Mouse (Mus musculus) stomach, embryonic 14.5 days (tissue): ENCODE results near the gene Nfix. TPM values are rescaled to one million over a fixed set of nuclear protein-coding genes. Genes with fewer than 3 reads are reported as not detected.

Source experiments
- ATAC-seq: fragments of 200-750 bp; cut with Nextera tagmentation; 2 replicates; pipeline ENCODE4 v1.8.0; 2017; ENCODE audit warnings: low read depth, moderate TSS enrichment; ENCODE audit not compliant: insufficient number of reproducible peaks, insufficient read depth, low FRiP score
- H3K27ac ChIP-seq: fragments of 300-500 bp; sonication (generic); 2 replicates; pipeline ENCODE4 v1.5.1; 2014; ENCODE audit warnings: mild to moderate bottlenecking, low read length, moderate library complexity, mixed read lengths
- H3K27me3 ChIP-seq: fragments of 300-500 bp; sonication (generic); 2 replicates; pipeline ENCODE4 v1.6.1; 2014; ENCODE audit warnings: low read length, control low read depth, mixed read lengths; ENCODE audit not compliant: control insufficient read depth, insufficient read depth
- H3K36me3 ChIP-seq: fragments of 300-500 bp; sonication (generic); 2 replicates; pipeline ENCODE4 v1.6.1; 2014; ENCODE audit warnings: mild to moderate bottlenecking, control low read depth, low read length, moderate library complexity, mixed read lengths; ENCODE audit not compliant: control insufficient read depth, insufficient read depth
- H3K4me1 ChIP-seq: fragments of 300-500 bp; sonication (generic); 2 replicates; pipeline ENCODE4 v1.6.1; 2014; ENCODE audit warnings: low read length, control low read depth, mixed read lengths; ENCODE audit not compliant: control insufficient read depth, insufficient read depth
- H3K4me2 ChIP-seq: fragments of 300-500 bp; sonication (generic); replicated peaks from 2 replicates; pipeline ENCODE4 v1.6.1; 2014; ENCODE audit warnings: low read depth, low read length, control low read depth
- H3K4me3 ChIP-seq: fragments of 300-500 bp; sonication (generic); 2 replicates; pipeline ENCODE4 v1.5.1; 2014; ENCODE audit warnings: low read depth, low read length, control low read depth
- H3K9ac ChIP-seq: fragments of 300-500 bp; sonication (generic); replicated peaks from 2 replicates; pipeline ENCODE4 v1.6.1; 2014; ENCODE audit warnings: low read depth, mild to moderate bottlenecking, control low read depth, low read length, moderate library complexity, mixed read lengths
- H3K9me3 ChIP-seq: fragments of 300-500 bp; sonication (generic); 2 replicates; pipeline ENCODE4 v1.6.1; 2016; ENCODE audit warnings: low read depth, low read length, control low read depth; ENCODE audit not compliant: control insufficient read depth
- WGBS: fragments of 180-500 bp; shearing (Covaris S2); extraction: QIAGEN DNeasy Blood & Tissue Kit; methylation state at CpG from one replicate; pipeline ENCODE4 v1.1.7; 2014; 5-methylcytosine and 5-hydroxymethylcytosine counted together
- polyA plus RNA-seq: library from polyadenylated mRNA; unstranded; fragments of >200 nt; fragmentation: Nextera tagmentation; extraction: Ambion mirVana; gene quantifications from 2 replicates; pipeline ENCODE4 v1.2.1, GENCODE M21; 2014

The Nfix gene
- polyA plus RNA-seq, 1 experiment from 2014 or later = 37.8 TPM

DNA sequence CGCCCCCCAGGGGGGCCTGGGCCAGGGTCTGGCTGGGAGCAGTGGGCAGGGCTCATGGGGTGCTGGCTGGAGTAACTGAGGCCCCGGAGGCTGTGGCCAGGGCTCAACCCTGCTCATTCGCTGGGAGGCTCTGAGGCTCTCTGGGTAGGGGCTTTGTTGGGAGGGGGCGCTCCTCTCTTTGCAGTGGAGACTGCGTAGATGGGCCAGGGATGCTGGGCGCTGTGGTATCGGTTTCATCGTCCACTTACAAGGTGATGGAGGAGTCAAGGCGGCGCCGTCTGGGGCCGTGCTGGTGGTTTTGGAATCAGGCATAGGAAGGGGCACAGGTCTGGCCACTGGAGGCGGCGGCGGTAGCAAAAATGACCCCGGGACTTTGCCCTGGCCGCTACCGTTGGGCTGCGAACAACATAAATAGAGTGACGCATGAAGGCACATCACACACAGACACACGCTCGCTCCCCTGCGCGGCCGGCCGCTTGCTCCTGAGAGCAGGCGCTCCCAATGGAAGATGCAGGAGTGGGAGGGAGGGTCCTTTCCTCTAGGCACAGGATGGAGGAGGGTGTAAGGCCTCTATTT, 84.2 kb downstream of the Nfix start:
- Histone ChIP-seq H3K27me3 (peaks cover 2% of the 10 kb centered on the region; the same call in 1 of the 2 replicates), H3K27ac (no peak overlapping the region), H3K9me3 (no peaks in the 10 kb centered on the region), H3K4me1 (peaks cover 31% of the 10 kb centered on the region), H3K36me3 (peaks cover 43% of the 10 kb centered on the region), H3K4me3 (no peak overlapping the region), H3K4me2 (no peak overlapping the region), H3K9ac (no peak overlapping the region)
- ATAC-seq = no peak
- WGBS = 23% methylated on average over 27 of the region's 27 CpGs

DNA sequence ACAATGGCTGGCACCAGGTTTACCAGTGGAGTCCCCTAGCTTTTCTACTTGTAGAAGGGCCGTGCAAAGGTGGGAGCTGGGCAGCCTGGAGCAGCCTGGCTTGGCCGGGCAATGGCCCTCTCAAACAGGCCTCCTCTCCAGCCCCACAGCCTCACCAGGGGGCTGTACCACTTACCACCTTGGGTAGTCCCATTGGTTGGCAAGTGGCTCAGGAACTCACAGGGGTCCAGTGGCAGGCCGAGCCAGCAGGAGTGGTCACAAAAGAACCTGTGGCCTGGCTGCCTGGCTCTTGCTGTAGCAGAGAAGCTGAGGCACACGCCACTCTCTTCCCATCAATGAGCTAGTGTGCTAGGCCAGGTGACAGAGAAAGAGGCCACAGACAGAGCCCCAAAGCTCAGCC, 86.0 kb downstream of the Nfix start:
- 77% methylated on average over 4 of the region's 4 CpGs for WGBS

DNA sequence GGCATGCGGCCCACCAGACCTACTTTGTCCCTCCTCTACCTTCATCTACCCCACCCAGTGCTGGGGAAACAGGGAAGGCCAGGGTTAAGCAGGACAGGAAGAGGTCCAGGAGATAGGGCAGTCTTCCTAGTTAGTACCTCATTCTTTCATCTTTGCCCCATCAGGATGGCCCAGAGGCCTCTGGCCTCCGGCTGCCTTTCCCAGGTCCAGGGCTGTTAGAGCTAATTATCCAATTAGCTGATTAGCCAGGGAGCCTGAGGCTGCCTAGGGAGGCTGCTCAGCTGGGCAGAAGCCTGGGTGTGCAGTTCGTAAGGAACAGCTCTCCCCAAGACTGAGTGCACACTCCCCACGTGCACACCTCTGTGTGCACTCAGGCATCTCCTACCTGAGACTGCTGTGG, 86.8 kb downstream of the Nfix start:
- peaks cover 2% of the 10 kb centered on the region; the same call in 1 of the 2 replicates for H3K27me3 ChIP-seq
- peak overlapping the region; percentile 83 for H3K27ac ChIP-seq
- WGBS = 67% methylated on average over 4 of the region's 4 CpGs
- no peak overlapping the region for H3K4me3 ChIP-seq
- H3K9ac ChIP-seq = peak overlapping the region; percentile 18; the same call in 1 of the 2 replicates
- ATAC-seq = no peak
- H3K9me3 ChIP-seq = no peaks in the 10 kb centered on the region
- H3K4me1 ChIP-seq = peaks cover 42% of the 10 kb centered on the region
- H3K36me3 ChIP-seq = peaks cover 19% of the 10 kb centered on the region
- H3K4me2 ChIP-seq = 0 out of 2 replicates have a peak overlapping the region, but pooled peaks have one; percentile 4

More for the DNA sequence above, 86.0 kb downstream of the Nfix start:
- Histone ChIP-seq H3K27ac (peak overlapping the region; percentile 83), H3K9ac (peak overlapping the region; percentile 18; the same call in 1 of the 2 replicates), H3K4me3 (no peak overlapping the region), H3K4me2 (no peak overlapping the region), H3K9me3 (no peaks in the 10 kb centered on the region), H3K27me3 (peaks cover 2% of the 10 kb centered on the region; the same call in 1 of the 2 replicates), H3K4me1 (peaks cover 37% of the 10 kb centered on the region), H3K36me3 (peaks cover 26% of the 10 kb centered on the region)
- no peak for ATAC-seq

DNA sequence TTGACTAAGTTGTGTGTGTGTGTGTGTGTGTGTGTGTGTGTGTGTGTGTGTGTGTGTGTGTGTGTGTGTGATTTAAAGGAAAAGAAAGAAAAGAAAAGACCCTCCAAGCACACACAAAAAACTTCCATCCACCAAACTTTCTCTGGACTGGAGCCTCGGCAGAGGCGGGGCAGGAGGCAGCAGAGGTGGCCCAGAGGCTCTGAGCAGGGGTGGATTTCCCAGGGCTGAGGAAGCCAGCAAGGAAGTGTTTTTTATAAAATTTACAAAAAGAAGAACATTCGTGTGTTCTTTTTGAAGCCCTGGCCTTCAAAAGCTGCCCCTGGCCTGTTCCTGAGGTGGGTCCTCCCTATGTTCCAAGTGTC, 87.4 kb downstream of the Nfix start:
- Histone ChIP-seq H3K27ac (peak overlapping the region; percentile 83), H3K36me3 (peaks cover 19% of the 10 kb centered on the region), H3K27me3 (peaks cover 8% of the 10 kb centered on the region), H3K9ac (no peak overlapping the region), H3K4me2 (peak overlapping the region; percentile 33; the same call in 1 of the 2 replicates), H3K4me3 (no peak overlapping the region), H3K4me1 (peaks cover 42% of the 10 kb centered on the region), H3K9me3 (no peaks in the 10 kb centered on the region)
- 20% methylated on average over 3 of the region's 3 CpGs for WGBS
- ATAC-seq = 0 out of 2 replicates have a peak, but pooled peaks have one; percentile 4

DNA sequence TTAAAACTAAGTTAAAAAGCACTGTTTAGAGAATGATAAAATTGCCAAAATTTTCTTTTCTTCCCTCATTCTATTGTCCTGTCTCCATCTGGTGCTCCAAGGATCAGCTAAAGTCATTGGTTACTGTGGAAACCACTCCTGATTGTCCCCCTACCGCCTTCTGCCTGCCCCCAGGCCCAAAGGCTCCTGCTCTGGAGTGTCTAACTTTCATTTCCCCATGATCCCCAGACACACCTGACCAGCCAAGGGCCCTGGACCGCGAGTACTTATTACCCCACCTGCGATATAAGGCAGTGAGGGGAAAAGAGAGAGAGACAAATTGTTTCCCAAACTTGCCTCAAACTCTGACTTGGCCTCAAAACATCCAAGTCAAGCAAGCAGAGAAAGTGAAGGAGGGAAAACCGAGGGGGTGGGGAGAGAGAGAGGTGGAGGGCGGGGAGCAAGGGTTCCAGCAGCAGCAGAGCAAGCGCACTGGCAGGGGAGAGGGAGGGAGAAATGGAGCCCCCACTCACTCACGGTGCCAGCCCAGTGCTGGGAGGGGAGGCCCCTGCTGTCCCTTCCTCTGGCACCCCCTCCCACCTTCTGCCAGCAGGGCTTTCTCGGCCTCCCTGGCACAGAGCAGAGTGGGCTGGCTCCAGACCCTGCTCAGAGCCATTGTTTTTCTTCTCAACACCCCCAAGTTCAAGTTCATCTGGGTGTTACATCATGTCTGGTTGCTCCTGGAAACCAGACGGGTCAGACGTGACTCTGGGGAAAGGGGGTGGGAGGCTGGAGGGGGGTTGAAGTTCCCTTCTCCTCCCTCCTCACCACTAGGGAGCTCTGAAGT, 88.0 kb downstream of the Nfix start:
- Histone ChIP-seq H3K36me3 (peaks cover 19% of the 10 kb centered on the region), H3K9ac (peak overlapping the region; percentile 25; the same call in 1 of the 2 replicates), H3K27ac (peak overlapping the region; percentile 83), H3K4me3 (no peak overlapping the region), H3K4me2 (peak overlapping the region; percentile 33; the same call in 1 of the 2 replicates), H3K4me1 (peaks cover 46% of the 10 kb centered on the region), H3K27me3 (peaks cover 13% of the 10 kb centered on the region), H3K9me3 (no peaks in the 10 kb centered on the region)
- ATAC-seq = peak; percentile 69
- 10% methylated on average over 11 of the region's 11 CpGs for WGBS

DNA sequence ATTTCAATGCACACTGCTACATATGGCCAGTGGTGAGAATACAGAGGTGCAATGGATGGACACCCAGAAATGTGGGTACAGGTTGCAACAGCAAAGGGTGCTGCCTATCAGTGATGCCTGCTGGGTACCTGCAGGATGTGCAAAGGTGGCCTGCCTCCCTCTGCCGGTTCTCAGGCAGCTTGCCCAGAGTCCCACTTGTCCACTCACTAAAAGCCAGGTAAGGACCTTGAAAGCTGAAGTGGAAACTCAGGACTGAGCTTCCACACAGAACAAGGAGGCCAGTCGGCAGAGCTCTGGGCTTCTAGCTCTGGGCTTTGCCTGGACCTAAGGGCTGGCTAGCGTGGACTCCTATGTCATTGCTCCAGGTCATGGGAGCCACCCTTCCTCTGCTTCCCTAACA, 88.8 kb downstream of the Nfix start:
- ATAC-seq = no peak
- no peak overlapping the region for H3K4me3 ChIP-seq
- no peak overlapping the region for H3K4me2 ChIP-seq
- no peak overlapping the region for H3K9ac ChIP-seq
- H3K9me3 ChIP-seq = no peaks in the 10 kb centered on the region
- peaks cover 11% of the 10 kb centered on the region; the same call in 1 of the 2 replicates for H3K27me3 ChIP-seq
- H3K36me3 ChIP-seq = peaks cover 12% of the 10 kb centered on the region; the same call in 1 of the 2 replicates
- peaks cover 47% of the 10 kb centered on the region for H3K4me1 ChIP-seq
- H3K27ac ChIP-seq = peak overlapping the region; percentile 83; the same call in 1 of the 2 replicates
- WGBS = 64% methylated on average over 3 of the region's 3 CpGs

DNA sequence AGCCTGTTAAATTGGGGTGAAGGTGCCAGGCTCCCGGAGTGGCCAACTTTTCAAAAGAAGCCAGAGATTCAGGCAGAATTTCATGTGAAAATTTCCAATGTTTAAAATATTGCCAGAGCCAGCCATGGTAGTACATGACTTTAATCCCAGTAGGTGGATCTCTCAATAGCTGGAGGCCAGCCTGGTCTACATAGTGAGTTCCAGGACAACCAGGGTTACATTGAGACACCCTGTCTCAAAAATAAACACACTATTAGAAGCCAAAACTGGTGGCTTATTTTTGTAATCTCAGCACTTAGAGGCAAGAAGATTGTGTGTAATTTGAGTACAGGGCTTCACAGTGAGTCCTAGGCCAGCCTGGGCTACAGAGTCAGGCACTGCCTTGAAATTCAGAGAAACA, 90.2 kb downstream of the Nfix start:
- peaks cover 19% of the 10 kb centered on the region; the same call in 1 of the 2 replicates for H3K27me3 ChIP-seq
- no peak overlapping the region for H3K9ac ChIP-seq
- no peak for ATAC-seq
- WGBS = 92% methylated on average over 1 of the region's 1 CpGs
- H3K9me3 ChIP-seq = no peaks in the 10 kb centered on the region
- H3K4me1 ChIP-seq = peaks cover 53% of the 10 kb centered on the region
- H3K27ac ChIP-seq = no peak overlapping the region
- H3K4me3 ChIP-seq = no peak overlapping the region
- H3K4me2 ChIP-seq = no peak overlapping the region
- H3K36me3 ChIP-seq = peaks cover 12% of the 10 kb centered on the region; the same call in 1 of the 2 replicates

DNA sequence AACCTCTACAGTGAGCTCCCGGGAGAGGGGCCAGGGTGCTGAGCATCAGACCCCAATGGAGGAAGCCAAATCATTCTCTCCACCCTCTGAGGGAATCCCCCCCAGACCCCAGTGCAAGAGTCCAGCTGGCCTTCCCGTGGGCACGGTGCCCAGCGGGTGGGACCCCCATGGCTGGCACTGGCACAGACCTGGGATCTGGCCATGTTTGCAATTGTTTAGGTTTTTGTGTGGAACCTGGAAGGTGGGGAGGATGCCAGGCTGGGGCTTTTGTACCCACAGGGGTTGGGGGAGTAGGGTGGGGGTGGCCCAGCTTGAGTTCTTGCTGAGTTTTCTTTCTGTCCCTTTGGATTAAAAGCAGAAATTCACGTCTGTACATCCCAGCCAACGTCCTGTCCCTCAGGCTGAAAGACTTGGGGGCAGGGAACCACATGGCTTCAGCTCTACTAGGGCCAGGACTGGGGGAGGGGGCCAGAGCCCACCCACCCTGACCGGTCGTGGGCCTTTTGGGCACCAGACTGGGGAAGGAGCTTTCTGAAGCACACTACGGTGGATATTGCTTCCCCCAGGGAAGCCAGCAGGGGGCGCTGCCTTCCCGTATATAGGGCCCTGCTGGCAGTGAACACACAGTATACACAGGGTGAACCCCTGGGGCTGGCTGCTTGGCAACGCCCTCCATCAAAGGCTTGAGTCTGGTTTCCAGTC, 91.2 kb downstream of the Nfix start:
- Histone ChIP-seq H3K4me2 (no peak overlapping the region), H3K9ac (no peak overlapping the region), H3K9me3 (no peaks in the 10 kb centered on the region), H3K36me3 (peaks cover 12% of the 10 kb centered on the region; the same call in 1 of the 2 replicates), H3K4me1 (peaks cover 55% of the 10 kb centered on the region), H3K27ac (no peak overlapping the region), H3K4me3 (no peak overlapping the region), H3K27me3 (peaks cover 28% of the 10 kb centered on the region; the same call in 1 of the 2 replicates)
- ATAC-seq = peak; percentile 40
- WGBS = 23% methylated on average over 12 of the region's 12 CpGs
